Mouse (Mus musculus) liver, adult 2 months (tissue): ENCODE data around the gene Gm43720.

Source experiments
- CTCF ChIP-seq: fragments of 200-500 bp; IDR thresholded peaks from 2 replicates; pipeline ENCODE4 v1.5.1; 2011; ENCODE audit warnings: low read depth, low read length, control low read depth
- POLR2A ChIP-seq: fragments of 200-500 bp; IDR thresholded peaks from 2 replicates; pipeline ENCODE4 v1.6.1; 2011; ENCODE audit warnings: low read length, control low read depth; ENCODE audit not compliant: insufficient read depth; ENCODE audit errors: extremely low read depth

DNA sequence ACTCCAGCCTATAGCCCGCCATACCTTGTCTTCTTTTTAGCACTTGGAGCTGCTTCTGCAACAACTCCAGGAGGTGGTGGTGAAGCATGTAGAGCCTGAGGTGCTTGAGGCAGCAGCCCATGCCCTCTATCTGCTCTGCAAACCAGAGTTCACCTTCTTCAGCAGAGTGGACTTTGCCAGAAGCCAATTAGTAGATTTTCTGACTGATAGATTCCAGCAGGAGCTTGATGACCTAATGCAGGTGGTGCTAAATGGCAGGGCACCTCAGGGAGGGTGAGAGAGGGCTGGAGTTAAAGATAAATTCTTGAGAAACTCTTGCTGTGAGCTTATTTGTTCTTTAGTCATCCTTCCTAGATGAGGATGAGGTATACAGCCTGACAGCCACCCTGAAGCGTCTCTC lies 19.9 kb upstream of the Gm43720 start:
- TF ChIP-seq CTCF: no peak
- no peak for TF ChIP-seq POLR2A
